Mouse (Mus musculus) gastrocnemius, postnatal 25 days (tissue): ENCODE results near the gene Zfp534. TPM values are rescaled to one million over a fixed set of nuclear protein-coding genes. Genes with fewer than 3 reads are reported as not detected.
"Not testable (repeated sequence)": the region's sequence is repeated elsewhere in the genome, so short reads cannot be mapped to it uniquely, and the experiment has no call there.

Experiments used
- DNase-seq: peaks from one replicate; pipeline ENCODE4 v3.0.0; 2022
- long read RNA-seq, 2 experiments: library from polyadenylated mRNA; stranded (forward); transcript quantifications; one replicate each; pipeline ENCODE4 v2.0.0; 2021
- total RNA-seq, 2 experiments: library from RNA; stranded (reverse); gene quantifications; 1 replicate in 1 of 2; 2 replicates in 1 of 2; pipeline ENCODE4 v1.2.3; 2021

The Zfp534 gene
- total RNA-seq, result not detected
- long read RNA-seq, experiment 1, result 0 reads
- long read RNA-seq, experiment 2, result 0 reads

DNA sequence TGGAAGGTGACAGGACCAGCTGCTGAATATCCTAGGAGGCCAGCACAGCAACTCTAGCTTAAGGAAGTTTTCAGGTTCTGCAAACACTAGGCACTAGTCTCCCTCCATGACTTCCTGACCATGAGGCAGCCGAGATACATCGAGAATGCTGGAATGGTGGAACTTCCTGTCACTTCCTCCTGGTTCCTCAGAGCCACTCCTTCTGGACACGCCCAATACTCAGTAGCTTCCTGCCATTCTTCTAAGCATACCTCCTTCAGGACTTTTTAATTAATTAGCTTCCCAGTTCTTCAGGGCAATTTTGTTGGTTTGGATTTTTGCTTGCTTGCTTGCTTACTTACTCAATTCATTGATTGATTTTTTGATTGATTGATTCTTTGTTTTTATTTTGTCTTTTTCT, at the start of gene Zfp534:
Gene Zfp534, minus strand, starts transcription at position 101 of the 400 bp plus-strand sequence.
- DNase-seq, result not testable (repeated sequence)

GRCm38 (mm10) chr4:147746255-147746654, 43.9 kb upstream of the Zfp534 start:
- DNase-seq, result not testable (repeated sequence)

GRCm38 (mm10) chr4:147738636-147739369, 36.5 kb upstream of the Zfp534 start:
- DNase-seq, result peak; percentile 10

DNA sequence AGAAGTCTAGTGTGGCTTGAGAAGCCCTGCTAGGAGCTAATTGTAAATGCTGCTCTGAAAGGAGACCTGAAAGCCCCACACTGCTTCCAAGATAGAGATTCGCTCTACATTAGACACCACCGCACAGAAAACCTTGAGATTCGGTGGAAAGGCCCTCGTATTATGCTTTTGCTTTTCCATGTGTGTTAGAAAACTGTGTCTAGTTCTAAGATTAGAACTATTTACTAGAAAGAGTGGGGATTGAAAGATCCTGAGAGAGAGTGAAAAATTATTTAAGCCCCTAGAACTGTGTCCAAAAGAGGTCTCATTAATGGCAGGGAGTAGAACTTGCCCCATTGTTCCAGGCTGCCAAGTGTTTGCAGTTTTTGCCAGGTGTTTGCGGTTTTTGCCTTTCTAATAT, 47.1 kb downstream of the Zfp534 start:
- not testable (repeated sequence) for DNase-seq

DNA sequence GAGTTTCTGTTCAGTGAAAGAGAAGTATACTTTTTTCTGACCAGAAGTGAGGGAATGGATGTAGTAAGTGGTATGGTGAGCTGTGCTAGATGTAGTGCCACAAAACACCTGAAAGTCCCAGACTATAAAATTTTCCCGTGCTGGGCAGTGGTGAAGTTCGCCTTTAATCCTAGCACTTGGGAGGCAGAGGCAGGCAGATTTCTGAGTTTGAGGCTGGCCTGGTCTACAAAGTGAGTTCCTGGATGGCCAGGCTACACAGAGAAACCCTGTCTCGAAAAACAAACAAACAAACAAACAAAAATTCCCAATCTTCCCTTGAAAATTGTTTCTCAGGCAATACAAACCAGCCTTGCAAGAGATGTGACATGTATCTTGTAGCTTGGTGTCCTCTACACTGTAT, 54.9 kb downstream of the Zfp534 start:
- not testable (repeated sequence) for DNase-seq

DNA sequence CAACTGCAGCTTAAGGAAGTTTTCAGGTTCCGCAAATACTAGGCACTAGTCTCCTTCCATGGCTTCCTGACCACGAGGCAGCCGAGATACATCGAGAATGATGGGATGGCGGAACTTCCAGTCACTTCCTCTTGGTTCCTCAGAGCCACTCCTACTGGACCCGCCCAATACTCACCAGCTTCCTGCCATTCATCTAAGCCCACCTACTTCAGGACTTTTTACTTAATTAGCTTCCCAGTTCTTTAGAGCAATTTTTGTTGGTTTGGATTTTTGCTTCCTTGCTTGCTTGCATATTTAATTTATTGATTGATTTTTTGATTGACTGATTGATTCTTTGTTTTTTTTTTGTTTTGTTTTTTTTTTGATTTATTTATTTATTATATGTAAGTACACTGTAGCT, 59.9 kb downstream of the Zfp534 start, which contains the start of gene Zfp979:
Gene Zfp979, minus strand, starts transcription at position 101 of the 400 bp plus-strand sequence.
- DNase-seq, result not testable (repeated sequence)

DNA sequence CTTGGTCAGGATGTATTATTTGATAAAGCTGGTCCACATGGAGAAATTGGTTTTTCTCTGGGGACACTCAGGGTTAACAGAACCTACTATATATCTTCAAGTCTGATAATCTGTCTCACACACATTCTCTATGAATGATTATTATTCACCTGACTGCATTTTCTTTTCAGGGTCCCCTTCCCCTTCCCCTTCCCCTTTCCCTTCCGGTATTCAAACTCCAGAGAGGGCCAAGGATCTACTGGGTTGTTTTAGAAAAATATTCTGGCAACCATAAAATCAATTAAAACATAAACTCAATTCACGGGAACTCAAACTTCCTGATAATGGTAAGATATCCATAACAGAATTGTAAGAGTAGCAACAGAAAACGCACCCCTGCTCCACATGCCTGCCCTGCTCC, 60.4 kb downstream of the Zfp534 start:
- DNase-seq, result not testable (repeated sequence)

GRCm38 (mm10) chr4:147633818-147634262, 68.5 kb downstream of the Zfp534 start:
- DNase-seq, result not testable (repeated sequence)

Other genes starting within 250 kb of the Zfp534 start
- gene Zfp982, start 210.1 kb downstream of the Zfp534 start, total RNA-seq, result 1 to 10 TPM; 2.9 to 5.0 TPM
- gene Gm16503, start 162.3 kb downstream of the Zfp534 start, total RNA-seq, result under 1 TPM; 0.15 to 0.19 TPM
- not detected for gene Zfp985, start 149.3 kb downstream of the Zfp534 start, total RNA-seq
- gene Zfp979, start 60.0 kb downstream of the Zfp534 start, total RNA-seq, result 1 to 10 TPM; 1.2 to 1.7 TPM
- under 1 TPM; 0.84 to 0.99 TPM for gene Zfp984, start 107.2 kb upstream of the Zfp534 start, total RNA-seq
- gene Zfp933, start 145.8 kb upstream of the Zfp534 start, total RNA-seq, result 1 to 10 TPM; 8.1 to 8.2 TPM
- 1 to 10 TPM; 4.3 to 4.4 TPM for gene Miip, start 166.3 kb upstream of the Zfp534 start, total RNA-seq
- gene Fv1, start 166.4 kb upstream of the Zfp534 start, total RNA-seq, result 1 to 10 TPM; 4.7 to 5.5 TPM
- gene Mfn2, start 202.2 kb upstream of the Zfp534 start, total RNA-seq, result 100 to 1,000 TPM; 346 to 413 TPM
- 10 to 100 TPM; 25.2 to 28.9 TPM for gene Plod1, start 234.2 kb upstream of the Zfp534 start, total RNA-seq
- 10 to 100 TPM; 19.1 to 20.0 TPM for gene 2510039O18Rik, start 238.3 kb upstream of the Zfp534 start, total RNA-seq